Mouse (Mus musculus) mouse trophoblast stem cell (cell line): ENCODE measurements around the gene Ccl5.
"Not testable (repeated sequence)": the region's sequence is repeated elsewhere in the genome, so short reads cannot be mapped to it uniquely, and the experiment has no call there.

Experiments
- in situ Hi-C, 2 experiments: fragments of 300-500 bp; cut with MseI, MboI; formaldehyde crosslinking; loops; 2 replicates in 1 of 2; 3 replicates in 1 of 2; pipeline ENCODE4 v1.15.1; 2025

Ccl5 gene

GRCm38 (mm10) chr11:83530360-83530759 lies at the start of gene Ccl5:
Gene Ccl5 (minus strand): TSS chr11:83530518.
- in situ Hi-C loops = no loop called here

GRCm38 (mm10) chr11:83578999-83579398 lies 48.7 kb upstream of the Ccl5 start:
- in situ Hi-C loops = no loop called here

- in situ Hi-C loops = no loop called here
Measured at GRCm38 (mm10) chr11:83578186-83578760, 48.0 kb upstream of the Ccl5 start, which contains the start of gene Ccl9. Gene Ccl9 (minus strand): TSS chr11:83578636.

- in situ Hi-C loops = no loop called here
Measured at GRCm38 (mm10) chr11:83576927-83577555, 46.7 kb upstream of the Ccl5 start.

GRCm38 (mm10) chr11:83572834-83573233 lies 42.5 kb upstream of the Ccl5 start:
- in situ Hi-C loops = no loop called here

DNA sequence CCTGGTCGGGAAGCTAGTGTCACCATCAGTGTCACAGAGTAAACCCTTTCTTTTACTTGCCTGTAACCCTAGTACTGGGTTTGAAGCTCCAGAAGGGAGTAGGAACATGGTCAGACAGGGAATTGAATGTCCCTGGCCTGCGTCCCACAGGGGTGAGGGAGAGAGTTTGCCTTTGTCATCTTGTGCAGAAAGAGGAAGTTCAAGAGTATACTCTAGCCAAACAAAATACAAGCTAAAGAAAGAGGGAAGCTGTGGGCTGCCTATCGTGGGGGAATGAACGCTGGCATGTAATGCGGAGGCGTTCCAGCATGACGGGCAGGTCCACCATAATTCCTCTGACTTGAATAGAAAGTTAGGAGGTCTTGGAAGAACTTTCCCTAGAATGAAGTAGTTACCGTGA lies 41.9 kb upstream of the Ccl5 start:
- in situ Hi-C loops = no loop called here

GRCm38 (mm10) chr11:83570189-83570588 lies 39.9 kb upstream of the Ccl5 start:
- in situ Hi-C loops = no loop called here

DNA sequence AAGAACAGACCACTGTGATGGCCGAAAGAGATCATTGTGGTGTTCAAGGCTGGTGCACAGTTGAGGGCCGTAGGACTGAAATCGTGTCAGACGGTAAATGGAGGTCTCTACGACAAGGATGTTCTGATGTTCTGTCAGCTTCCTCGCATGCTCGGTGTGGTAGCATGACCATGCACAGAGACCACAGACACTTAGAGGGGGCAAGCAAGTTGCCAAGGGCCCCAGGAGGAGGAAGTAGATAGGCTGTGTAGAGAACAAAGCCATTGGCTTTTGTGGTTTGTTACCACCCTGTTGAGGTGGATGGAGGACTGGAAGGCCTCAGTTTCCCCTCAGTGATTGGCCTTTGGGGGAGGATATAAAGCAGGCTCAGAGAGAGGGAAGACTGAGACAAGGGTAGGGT lies 38.9 kb upstream of the Ccl5 start:
- in situ Hi-C loops = no loop called here

DNA sequence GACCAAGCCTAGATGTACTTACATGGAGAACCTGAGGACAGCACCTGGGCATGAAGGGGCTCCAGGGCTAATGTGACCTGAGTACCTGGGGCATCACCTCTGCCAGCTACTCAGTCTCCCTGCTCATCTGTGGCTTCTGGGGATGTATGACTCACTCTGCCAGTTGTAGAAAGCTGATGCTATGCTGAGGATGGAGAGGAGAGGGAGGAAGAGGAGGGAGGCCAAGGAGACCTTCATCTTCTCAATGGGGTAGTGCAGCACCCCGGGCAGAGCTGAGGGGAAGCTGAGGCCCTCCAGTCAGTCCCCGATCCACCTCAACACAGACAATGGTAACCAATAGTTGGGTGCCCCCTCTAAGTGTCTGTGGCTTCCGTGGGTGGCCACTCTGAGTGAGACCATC lies 38.5 kb upstream of the Ccl5 start:
- in situ Hi-C loops = no loop called here

- in situ Hi-C loops = no loop called here
Measured at GRCm38 (mm10) chr11:83568061-83568460, 37.7 kb upstream of the Ccl5 start.

DNA sequence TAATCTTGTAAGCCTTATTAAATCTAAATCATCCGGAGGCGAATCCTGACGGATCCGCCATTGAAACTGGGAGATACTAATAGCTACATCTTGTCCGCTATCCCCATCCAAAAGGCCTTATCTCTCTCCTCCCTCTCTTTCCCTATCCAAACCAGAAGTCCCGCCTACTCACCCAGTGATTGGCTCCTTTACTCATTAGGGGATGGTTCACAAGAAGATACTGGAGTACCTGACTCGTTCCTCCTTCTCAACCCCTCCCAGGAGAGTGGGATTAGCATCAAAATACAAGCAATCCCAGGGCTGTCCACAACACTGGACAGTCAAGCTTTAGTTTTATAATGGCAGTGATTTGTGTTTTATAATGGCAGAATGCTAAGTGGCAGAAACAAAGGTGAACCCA lies 37.0 kb upstream of the Ccl5 start:
- in situ Hi-C loops = no loop called here

DNA sequence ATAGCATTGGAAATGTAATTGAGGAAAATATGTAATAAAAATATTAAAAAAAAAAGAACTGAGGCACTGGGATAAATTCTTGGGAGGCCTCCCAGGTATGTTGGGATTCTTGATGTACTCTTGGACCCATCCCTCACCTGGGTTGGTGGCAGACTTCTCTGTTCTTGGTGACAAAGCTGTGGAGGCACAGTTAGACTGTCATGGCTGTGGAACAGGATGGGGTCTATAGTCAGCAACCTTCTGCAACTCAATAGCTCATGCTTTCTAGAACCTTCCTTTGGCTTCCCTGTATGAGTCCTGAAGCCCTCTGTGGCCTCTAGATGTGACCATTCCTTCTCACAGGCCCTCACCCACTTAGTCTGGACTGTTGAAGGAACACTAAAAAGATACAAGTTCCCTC lies 36.3 kb upstream of the Ccl5 start:
- in situ Hi-C loops = no loop called here

DNA sequence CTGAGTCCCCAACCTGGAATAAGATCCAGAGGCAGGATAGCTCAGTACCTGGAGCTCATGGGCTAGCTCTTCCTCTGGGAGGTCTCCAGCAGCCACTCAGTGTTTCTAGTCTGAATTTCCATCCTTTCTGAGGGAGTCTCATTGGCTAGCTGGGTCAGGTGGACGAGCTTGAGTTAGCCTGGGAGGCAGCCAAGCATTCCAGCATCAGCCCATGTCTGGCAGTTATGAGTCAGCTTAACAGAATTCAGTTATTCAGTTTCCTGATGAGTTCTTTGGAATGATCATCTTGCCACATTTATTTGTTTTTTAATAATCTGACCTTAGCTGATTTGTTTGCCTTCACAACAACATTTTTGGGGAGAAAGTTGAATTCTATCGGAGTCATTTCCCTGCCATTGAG lies 33.4 kb upstream of the Ccl5 start:
- in situ Hi-C loops = no loop called here

GRCm38 (mm10) chr11:83562311-83562887 lies 32.1 kb upstream of the Ccl5 start:
- in situ Hi-C loops = no loop called here

GRCm38 (mm10) chr11:83560405-83560804 lies 30.1 kb upstream of the Ccl5 start:
- in situ Hi-C loops = no loop called here

- in situ Hi-C loops = loop anchor here (5.0 kb wide), 3 partner anchors 75 to 180 kb away; no protein-coding TSS in a partner anchor
Measured at GRCm38 (mm10) chr11:83557074-83557473, 26.8 kb upstream of the Ccl5 start.

- in situ Hi-C loops = loop anchor here (5.0 kb wide), 3 partner anchors 76 to 181 kb away; no protein-coding TSS in a partner anchor
Measured at GRCm38 (mm10) chr11:83556085-83556781, 25.9 kb upstream of the Ccl5 start.

DNA sequence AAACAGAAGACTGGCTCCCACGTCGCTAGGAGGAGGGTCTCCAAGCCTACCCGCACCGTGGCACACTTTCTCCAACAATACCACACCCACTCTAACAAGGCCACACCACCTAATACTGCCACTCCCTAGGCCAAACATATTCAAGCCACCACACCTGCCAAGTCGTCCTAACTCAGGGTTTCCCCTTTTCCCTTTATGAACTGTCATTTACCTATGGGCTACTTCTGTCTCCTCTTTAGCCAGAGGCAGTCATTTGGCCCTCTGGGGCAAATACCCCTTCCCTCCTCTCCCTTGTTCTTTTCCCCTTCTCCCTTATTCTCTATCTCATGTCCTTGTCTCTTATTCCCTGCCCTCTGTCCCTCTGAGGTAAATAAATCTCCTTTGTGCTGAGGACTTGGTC lies 21.4 kb upstream of the Ccl5 start:
- in situ Hi-C loops = no loop called here

DNA sequence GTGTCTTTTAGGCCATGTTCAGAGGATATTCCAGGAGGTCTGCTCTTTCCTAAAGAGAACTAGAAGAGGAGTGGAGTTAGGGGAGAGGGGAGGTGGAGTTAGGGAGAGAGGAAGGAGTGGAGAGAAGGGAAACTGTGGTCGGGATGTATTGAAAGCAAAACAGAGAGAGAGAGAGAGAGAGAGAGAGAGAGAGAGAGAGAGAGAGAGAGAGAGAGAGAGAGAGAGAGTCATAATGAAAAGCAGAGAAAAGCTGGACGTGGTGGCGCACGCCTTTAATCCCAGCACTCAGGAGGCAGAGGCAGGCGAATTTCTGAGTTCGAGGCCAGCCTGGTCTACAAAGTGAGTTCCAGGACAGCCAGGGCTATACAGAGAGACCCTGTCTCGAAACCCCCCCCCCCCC lies 20.7 kb upstream of the Ccl5 start:
- in situ Hi-C loops = not testable (repeated sequence)

DNA sequence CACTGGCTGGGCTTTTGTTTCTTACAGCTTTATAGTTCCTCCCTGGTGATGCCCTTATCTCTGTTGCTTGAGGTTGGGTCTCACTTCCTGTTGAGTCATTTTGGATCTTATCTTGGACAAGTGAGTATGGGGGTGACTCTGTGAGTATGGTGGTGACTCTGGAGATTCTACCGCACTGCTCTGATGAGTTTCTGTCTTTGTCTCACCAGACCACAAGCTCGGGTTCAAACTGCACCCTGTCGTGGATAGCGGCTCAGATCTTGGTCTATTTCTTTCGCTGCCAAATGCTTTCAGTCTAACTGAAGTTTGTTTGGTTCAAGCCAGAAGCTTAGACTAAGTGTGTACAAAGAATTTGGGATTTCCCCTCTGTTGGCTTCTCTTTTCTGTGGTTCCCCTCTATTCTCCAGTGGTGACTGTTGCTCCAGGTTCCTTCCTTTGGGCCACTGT lies 19.9 kb upstream of the Ccl5 start:
- in situ Hi-C loops = no loop called here

DNA sequence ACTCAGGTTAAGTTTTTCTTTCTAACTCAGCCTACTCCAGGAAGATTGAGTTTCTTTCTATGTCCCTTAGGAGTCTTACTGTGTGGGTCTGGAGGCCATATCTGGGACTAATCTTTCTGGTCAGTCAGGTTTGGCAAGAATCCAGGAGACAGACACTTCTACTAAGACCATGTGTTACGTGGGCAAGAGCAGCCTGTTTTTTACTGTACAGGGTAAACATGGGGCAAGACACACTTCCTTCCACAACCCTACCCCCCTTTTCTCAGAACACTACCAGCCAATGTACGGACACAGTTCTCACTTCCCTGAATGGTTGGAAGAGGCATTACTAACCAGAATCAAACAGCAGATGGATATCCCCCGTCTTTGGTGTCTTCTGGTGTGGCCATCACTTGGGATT lies 13.9 kb upstream of the Ccl5 start:
- in situ Hi-C loops = no loop called here

DNA sequence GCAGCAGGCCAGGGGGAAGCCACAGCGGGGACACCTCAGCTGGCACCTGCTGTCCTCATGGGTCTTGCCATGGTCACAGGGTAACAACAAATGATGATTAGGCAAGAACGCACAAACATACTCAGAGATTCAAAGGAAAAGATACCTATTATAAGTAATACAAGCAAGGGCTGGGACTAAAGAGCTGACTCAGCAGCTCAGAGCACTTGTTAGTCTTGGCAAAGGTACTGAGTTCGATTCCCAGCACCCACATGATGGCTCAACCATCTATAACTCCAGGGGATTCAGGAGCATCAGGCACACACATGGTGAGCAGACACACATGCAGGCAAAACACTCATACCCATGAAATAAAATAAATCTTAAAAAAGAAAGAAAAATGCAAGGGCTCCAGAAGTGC lies 11.1 kb upstream of the Ccl5 start:
- in situ Hi-C loops = no loop called here

GRCm38 (mm10) chr11:83540931-83541330 lies 10.6 kb upstream of the Ccl5 start:
- in situ Hi-C loops = no loop called here
